Mouse (Mus musculus): ENCODE results near the gene Dctpp1. TPM values are rescaled to one million over a fixed set of nuclear protein-coding genes. Genes with fewer than 3 reads are reported as not detected.

The Dctpp1 gene
- total RNA-seq, 2 experiments from 2014 or later: 60.7 to 65.0 TPM

GRCm38 (mm10) chr7:127210266-127210665 lies 50.2 kb downstream of the Dctpp1 start:
- DNase-seq: no peak

- DNase-seq: no peak
These were observed 50.7 kb downstream of the Dctpp1 start for GRCm38 (mm10) chr7:127209851-127210250.

DNA sequence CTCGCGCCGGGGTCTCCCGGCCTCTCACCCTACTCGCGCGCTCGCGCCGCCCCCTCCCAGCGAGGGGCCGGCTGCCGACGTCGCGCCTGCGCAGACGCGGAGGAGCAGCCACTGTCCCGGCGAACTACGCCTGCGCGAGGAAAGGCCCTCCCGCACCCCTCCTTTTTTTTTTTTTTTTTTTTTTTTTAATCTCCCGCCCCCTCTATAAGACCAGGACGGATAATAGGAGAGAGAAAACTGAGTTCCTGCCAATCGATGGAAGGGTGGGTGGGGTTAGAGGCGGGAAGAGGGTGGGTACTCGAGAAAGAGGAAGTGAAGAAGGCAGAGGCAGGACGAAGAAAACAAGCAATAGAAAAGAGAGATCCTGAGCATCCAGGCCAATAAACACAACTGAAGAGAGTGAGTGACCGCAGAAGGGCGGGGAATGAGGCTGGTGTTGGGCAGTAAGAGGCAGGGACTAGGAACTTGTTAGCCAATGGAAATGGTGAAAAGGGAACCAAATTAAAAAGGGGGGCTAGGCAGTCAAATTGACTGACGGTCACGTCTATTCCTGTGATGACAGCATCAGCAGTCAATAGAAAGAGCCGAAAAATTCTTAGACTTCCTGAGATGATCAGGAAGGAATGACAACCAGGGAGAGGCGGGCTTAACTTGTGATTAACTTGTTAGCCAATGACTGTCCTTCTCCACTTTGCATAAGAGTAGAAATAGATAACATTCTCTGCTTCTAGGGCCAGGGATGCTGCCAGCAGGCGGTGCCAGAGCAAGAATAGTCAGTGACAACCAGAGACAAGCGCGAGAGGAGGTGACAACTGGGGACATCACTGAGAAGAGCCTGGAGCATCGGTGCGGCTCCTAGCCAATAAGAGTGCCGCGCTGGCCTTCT lies 51.7 kb downstream of the Dctpp1 start, which contains the start of gene Mylpf:
Gene Mylpf, plus strand, starts transcription at position 338 of the 886 bp plus-strand sequence.
- peak; percentile 95 for DNase-seq

GRCm38 (mm10) chr7:127208295-127208552 lies 52.3 kb downstream of the Dctpp1 start, which contains the start of gene Tbc1d10b:
Tbc1d10b (minus strand) TSS chr7:127208468.
- DNase-seq: peak; percentile 64

DNA sequence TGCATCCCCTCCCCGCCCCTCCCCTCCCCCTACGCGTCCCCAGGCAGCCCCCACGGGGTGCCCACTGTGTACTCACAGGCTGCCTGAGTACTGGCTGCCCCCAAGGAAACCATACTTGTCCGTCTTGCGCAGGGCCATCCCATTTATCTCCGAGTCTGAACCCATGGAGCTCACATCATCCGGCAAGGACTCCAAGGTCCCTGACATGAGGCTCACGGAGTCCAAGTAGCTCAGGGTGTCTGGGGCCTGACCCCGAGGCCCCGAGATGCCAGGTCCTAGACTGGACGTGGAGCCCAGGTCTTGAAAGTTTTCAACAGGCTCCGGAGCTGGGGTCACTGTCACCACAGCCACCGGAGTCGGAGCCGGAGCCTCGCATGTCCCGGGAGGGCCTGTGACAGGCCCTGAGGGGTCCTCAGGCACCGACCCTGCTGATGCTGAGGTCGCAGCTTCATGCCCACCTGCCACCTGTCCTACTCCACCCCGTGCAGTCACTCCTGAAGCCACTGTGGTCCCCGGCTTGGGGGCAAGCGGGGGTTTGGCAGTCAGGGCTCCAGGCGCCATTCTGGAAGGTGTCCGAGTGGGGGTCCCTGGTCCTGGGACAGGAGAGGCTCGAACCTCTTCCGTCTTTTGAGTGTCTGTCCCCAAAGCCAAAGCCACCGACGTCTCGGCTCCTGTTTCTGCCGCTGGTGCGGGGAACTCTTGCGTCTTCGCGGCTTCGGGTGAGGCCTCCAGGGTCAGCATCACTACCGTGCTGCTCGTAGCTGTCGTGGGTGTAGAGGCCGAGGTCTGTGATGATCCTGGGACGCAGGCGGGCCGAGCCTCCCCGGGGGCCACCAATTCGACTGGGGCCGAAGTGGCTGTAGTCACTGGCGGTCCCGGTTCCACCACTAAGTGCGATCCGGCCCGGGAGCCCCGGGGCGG lies 52.9 kb downstream of the Dctpp1 start:
- DNase-seq: peak; percentile 36

Other genes with a start within 250 kb of the Dctpp1 start
- gene Mvp, start 246.1 kb downstream of the Dctpp1 start, total RNA-seq (2021): 10 to 100 TPM; 55.7 to 60.9 TPM
- not detected for gene Pagr1b, start 244.2 kb downstream of the Dctpp1 start, total RNA-seq (2021)
- gene Pagr1a, start 243.4 kb downstream of the Dctpp1 start, total RNA-seq (2021): 10 to 100 TPM; 10.1 to 19.1 TPM
- 10 to 100 TPM; 17.7 to 22.5 TPM for gene Gm42742, start 239.6 kb downstream of the Dctpp1 start, total RNA-seq (2021)
- gene Prrt2, start 239.5 kb downstream of the Dctpp1 start, total RNA-seq (2021): 1 to 10 TPM; 3.1 to 5.8 TPM
- gene Maz, start 233.7 kb downstream of the Dctpp1 start, total RNA-seq (2021): 100 to 1,000 TPM; 135 to 159 TPM
- gene Kif22, start 218.2 kb downstream of the Dctpp1 start, total RNA-seq (2021): 10 to 100 TPM; 21.6 to 28.7 TPM
- gene Zg16, start 173.4 kb downstream of the Dctpp1 start, total RNA-seq (2021): under 1 TPM in 1 of 2 experiments, not detected in 1; 0.51 TPM
- gene AI467606, start 169.3 kb downstream of the Dctpp1 start, total RNA-seq (2021): 1 to 10 TPM; 3.3 TPM
- 10 to 100 TPM in 1 of 2 experiments, 1 to 10 TPM in 1; 7.6 to 20.7 TPM for gene Qprt, start 138.5 kb downstream of the Dctpp1 start, total RNA-seq (2021)
- gene Spn, start 122.9 kb downstream of the Dctpp1 start, total RNA-seq (2021): 1 to 10 TPM; 3.2 to 3.3 TPM
- 10 to 100 TPM; 50.9 to 54.9 TPM for gene Cd2bp2, start 64.7 kb downstream of the Dctpp1 start, total RNA-seq (2021)
- 10 to 100 TPM; 39.0 to 40.5 TPM for gene Tbc1d10b, start 52.2 kb downstream of the Dctpp1 start, total RNA-seq (2021)
- 1,000 to 10,000 TPM in 1 of 2 experiments, 100 to 1,000 TPM in 1; 678 to 2,339 TPM for gene Mylpf, start 51.8 kb downstream of the Dctpp1 start, total RNA-seq (2021)
- 10 to 100 TPM in 1 of 2 experiments, 1 to 10 TPM in 1; 9.2 to 13.4 TPM for gene Zfp553, start 27.6 kb downstream of the Dctpp1 start, total RNA-seq (2021)
- 10 to 100 TPM; 17.6 to 17.8 TPM for gene Sept1, start 27.6 kb downstream of the Dctpp1 start, total RNA-seq (2021)
- gene Zfp771, start 16.4 kb downstream of the Dctpp1 start, total RNA-seq (2021): 10 to 100 TPM; 23.5 to 31.7 TPM
- gene Sephs2, start 13.3 kb upstream of the Dctpp1 start, total RNA-seq (2021): 100 to 1,000 TPM; 189 to 268 TPM
- gene Itgal, start 35.6 kb upstream of the Dctpp1 start, total RNA-seq (2021): 1 to 10 TPM; 4.7 to 5.0 TPM
- gene Zfp768, start 84.9 kb upstream of the Dctpp1 start, total RNA-seq (2021): 10 to 100 TPM; 31.7 to 38.2 TPM
- 1 to 10 TPM; 7.5 to 9.2 TPM for gene Zfp747, start 115.3 kb upstream of the Dctpp1 start, total RNA-seq (2021)
- gene 9130019O22Rik, start 126.5 kb upstream of the Dctpp1 start, total RNA-seq (2021): 1 to 10 TPM; 4.1 to 4.4 TPM
- gene E430018J23Rik, start 132.9 kb upstream of the Dctpp1 start, total RNA-seq (2021): 1 to 10 TPM; 8.6 to 9.4 TPM
- 1 to 10 TPM; 5.7 to 6.2 TPM for gene Zfp764, start 146.1 kb upstream of the Dctpp1 start, total RNA-seq (2021)
- gene Zfp688, start 161.4 kb upstream of the Dctpp1 start, total RNA-seq (2021): 10 to 100 TPM; 11.3 to 13.0 TPM
- gene Zfp689, start 188.4 kb upstream of the Dctpp1 start, total RNA-seq (2021): 1 to 10 TPM; 3.6 to 4.3 TPM
- gene Prr14, start 198.9 kb upstream of the Dctpp1 start, total RNA-seq (2021): 10 to 100 TPM; 37.3 to 40.0 TPM
- gene Fbrs, start 218.5 kb upstream of the Dctpp1 start, total RNA-seq (2021): 10 to 100 TPM; 53.3 to 65.8 TPM